Mouse (Mus musculus) olfactory bulb, adult 2 months (tissue): ENCODE measurements at regions not wholly inside any gene's neighbourhood (a gene's known extent, or its start where the extent isn't known, plus 50 kb on each side); places are given as distances from the start of the nearest gene placed in this dataset.

Experiments
- CTCF ChIP-seq: fragments of 200-500 bp; IDR thresholded peaks from 2 replicates; pipeline ENCODE4 v1.5.1; 2012; ENCODE audit warnings: low read depth, mild to moderate bottlenecking, low read length, moderate library complexity; ENCODE audit not compliant: insufficient read depth
- POLR2A ChIP-seq: fragments of 200-500 bp; IDR thresholded peaks from 2 replicates; pipeline ENCODE4 v1.6.1; 2012; ENCODE audit warnings: mild to moderate bottlenecking, low read depth, low read length, moderate library complexity; ENCODE audit not compliant: insufficient read depth

GRCm38 (mm10) chr6:93194741-93195140, 251.4 kb upstream of the Adamts9 start:
- TF ChIP-seq POLR2A = no peak
- no peak for TF ChIP-seq CTCF
